Mouse (Mus musculus): ENCODE measurements around the gene Lgals3bp.

- TF ChIP-seq EP300 (IDR thresholded peaks at IDR 0.05; ENCODE audit: low read depth in 1 of 2, low read length in 2 of 2) = no peak
- TF ChIP-seq CTCF (IDR thresholded peaks at IDR 0.05 in 2 of 3, conservative IDR thresholded peaks at IDR 0.05 in 1 of 3; ENCODE audit: control insufficient read depth in 1 of 3, insufficient read depth in 1 of 3, low read depth in 2 of 3, low read length in 3 of 3, poor library complexity in 1 of 3, severe bottlenecking in 1 of 3) = no peak
- TF ChIP-seq KAT2A (conservative IDR thresholded peaks at IDR 0.05; ENCODE audit: low read depth, low read length) = no peak
- TF ChIP-seq POLR2A (IDR thresholded peaks at IDR 0.05; ENCODE audit: control insufficient read depth in 1 of 2, insufficient read depth in 1 of 2, low read depth in 1 of 2, low read length in 2 of 2, poor library complexity in 1 of 2) = no peak
- no peak for TF ChIP-seq UBTF (IDR thresholded peaks at IDR 0.05; ENCODE audit: borderline replicate concordance, insufficient read depth, low read depth, low read length)
- TF ChIP-seq GATA1 (IDR thresholded peaks at IDR 0.05; ENCODE audit: low read depth, low read length) = no peak
Observed at GRCm38 (mm10) chr11:118410479-118410878, 8.6 kb upstream of the Lgals3bp start.

All from MEL (cell line).